Mouse (Mus musculus): ENCODE measurements around the gene Inpp5b. TPM values are rescaled to one million over a fixed set of nuclear protein-coding genes. Genes with fewer than 3 reads are reported as not detected.

The Inpp5b gene
- total RNA-seq, 1 experiment from 2014 or later: 50.2 TPM

Other genes starting within 250 kb of the Inpp5b start
- gene 3100002H09Rik, start 131.0 kb upstream of the Inpp5b start, total RNA-seq (2017): not detected in 2 replicates
- gene Pou3f1, start 85.0 kb upstream of the Inpp5b start, total RNA-seq (2017): not detected in 2 replicates
- 86.8 and 98.8 TPM in 2 replicates for gene Utp11, start 48.2 kb upstream of the Inpp5b start, total RNA-seq (2017)
- gene Fhl3, start 41.1 kb upstream of the Inpp5b start, total RNA-seq (2017): 4.1 and 5.3 TPM in 2 replicates
- gene Sf3a3, start 27.1 kb upstream of the Inpp5b start, total RNA-seq (2017): 162 and 189 TPM in 2 replicates
- gene Mtf1, start 60.3 kb downstream of the Inpp5b start, total RNA-seq (2017): 26.1 and 35.9 TPM in 2 replicates
- 33.4 and 55.0 TPM in 2 replicates for gene Yrdc, start 108.8 kb downstream of the Inpp5b start, total RNA-seq (2017)
- gene 1110065P20Rik, start 109.3 kb downstream of the Inpp5b start, total RNA-seq (2017): 2.9 and 7.0 TPM in 2 replicates
- gene Maneal, start 120.3 kb downstream of the Inpp5b start, total RNA-seq (2017): 0.55 TPM in 1 of 2 replicates, not detected in the other
- gene Epha10, start 139.0 kb downstream of the Inpp5b start, total RNA-seq (2017): not detected in 2 replicates
- gene 9930104L06Rik, start 195.2 kb downstream of the Inpp5b start, total RNA-seq (2017): 12.0 and 14.3 TPM in 2 replicates
- gene Cdca8, start 197.5 kb downstream of the Inpp5b start, total RNA-seq (2017): 108 and 117 TPM in 2 replicates
- gene Rspo1, start 244.6 kb downstream of the Inpp5b start, total RNA-seq (2017): 2.4 TPM in 1 of 2 replicates, not detected in the other